In the genomic region with DNA sequence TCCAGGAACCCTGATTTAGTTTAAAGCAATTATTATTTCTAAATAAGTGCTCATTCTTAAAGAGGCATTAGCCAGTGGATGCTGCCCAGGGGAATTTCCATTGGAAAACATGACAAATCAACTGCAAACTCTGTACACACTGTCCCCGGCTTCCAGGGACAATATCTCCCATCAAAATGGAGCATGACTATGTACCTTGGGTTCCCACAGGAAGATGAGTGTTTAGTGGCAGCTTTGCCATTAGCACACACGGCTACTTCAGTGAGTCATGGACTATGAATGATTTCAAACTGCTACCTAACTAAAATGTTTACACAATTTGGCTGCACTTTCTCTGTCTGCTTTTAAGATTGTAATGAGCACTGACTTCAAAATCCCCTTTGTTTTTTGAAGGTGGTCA, we compare ENCODE assay signal across 24 mouse cellular contexts. TPM values are rescaled to one million over a fixed set of nuclear protein-coding genes. Genes with fewer than 3 reads are reported as not detected.
"Had no signal": no experiment of that assay in that cellular context is flagged by ENCODE, and none has a peak within 500 bp of the region (broad histone marks: within the 10 kb centered on the region; RNA-seq: fewer than 3 reads in every experiment).

No protein-coding gene starts in this region.

- DNase-seq: gastrocnemius, postnatal 36 days; heart, postnatal 10 days; heart, postnatal 36 days; kidney, adult 11 months; kidney, adult 2 months; kidney, adult 9 months; kidney, postnatal 14 days; kidney, postnatal 36 days; layer of hippocampus, adult 9-11 months; layer of hippocampus, postnatal 36 days; left cerebral cortex, postnatal 4 days had no signal

- H3K4me1 ChIP-seq: heart, embryonic 10.5 days; limb, embryonic 13.5 days; liver, embryonic 12.5 days had no signal

- H3K9me3 ChIP-seq: heart, embryonic 10.5 days; hindbrain, embryonic 13.5 days; hindbrain, embryonic 15.5 days; kidney, embryonic 15.5 days; limb, embryonic 15.5 days; liver, embryonic 12.5 days had no signal

- H3K4me3 ChIP-seq: heart, embryonic 10.5 days; heart, embryonic 12.5 days; hindbrain, embryonic 13.5 days; hindbrain, embryonic 15.5 days; kidney, embryonic 15.5 days; layer of hippocampus, adult 2 months; limb, embryonic 13.5 days; limb, embryonic 15.5 days; liver, embryonic 12.5 days had no signal

- H3K36me3 ChIP-seq: heart, embryonic 10.5 days; heart, embryonic 12.5 days; hindbrain, embryonic 13.5 days; hindbrain, embryonic 15.5 days; kidney, embryonic 15.5 days; limb, embryonic 13.5 days; limb, embryonic 15.5 days; liver, embryonic 12.5 days had no signal

- H3K27me3 ChIP-seq: heart, embryonic 12.5 days; hindbrain, embryonic 13.5 days; hindbrain, embryonic 15.5 days; kidney, embryonic 15.5 days; limb, embryonic 13.5 days; limb, embryonic 15.5 days; liver, embryonic 12.5 days had no signal

- H3K9ac ChIP-seq: heart, embryonic 12.5 days; hindbrain, embryonic 13.5 days; hindbrain, embryonic 15.5 days; kidney, embryonic 15.5 days; limb, embryonic 13.5 days; limb, embryonic 15.5 days; liver, embryonic 12.5 days; liver, embryonic 14.5 days had no signal

- H3K27ac ChIP-seq: heart, embryonic 10.5 days; hindbrain, embryonic 13.5 days; hindbrain, embryonic 15.5 days; hindbrain, postnatal 0 days; kidney, postnatal 0 days; layer of hippocampus, adult 2 months; limb, embryonic 13.5 days; limb, embryonic 15.5 days; liver, embryonic 12.5 days; liver, embryonic 14.5 days had no signal

- H3K4me2 ChIP-seq: heart, embryonic 12.5 days; hindbrain, embryonic 13.5 days; hindbrain, embryonic 15.5 days; kidney, embryonic 15.5 days; limb, embryonic 13.5 days; limb, embryonic 15.5 days had no signal

- ATAC-seq: hindbrain, postnatal 0 days; intestine, embryonic 16.5 days; liver, embryonic 12.5 days had no signal

RNA-seq across cellular contexts. Expression of gene Irak3, which starts 13.4 kb away (rescaled TPM):
- total RNA-seq: hindbrain, postnatal 0 days had no signal
